Mouse (Mus musculus) thymus, adult 2 months (tissue): ENCODE measurements around the gene Adpgk.

Experiments
- CTCF ChIP-seq: fragments of 200-500 bp; IDR thresholded peaks from 2 replicates; pipeline ENCODE4 v1.5.1; 2012; ENCODE audit warnings: mild to moderate bottlenecking, control low read depth, low read length, moderate library complexity, borderline replicate concordance; ENCODE audit not compliant: control insufficient read depth, poor library complexity, insufficient read depth; ENCODE audit errors: extremely low read depth
- POLR2A ChIP-seq: fragments of 200-500 bp; IDR thresholded peaks from 2 replicates; pipeline ENCODE4 v1.6.1; 2012; ENCODE audit warnings: mild to moderate bottlenecking, low read length, control low read depth, moderate library complexity; ENCODE audit not compliant: control insufficient read depth, poor library complexity, insufficient read depth; ENCODE audit errors: extremely low read depth

DNA sequence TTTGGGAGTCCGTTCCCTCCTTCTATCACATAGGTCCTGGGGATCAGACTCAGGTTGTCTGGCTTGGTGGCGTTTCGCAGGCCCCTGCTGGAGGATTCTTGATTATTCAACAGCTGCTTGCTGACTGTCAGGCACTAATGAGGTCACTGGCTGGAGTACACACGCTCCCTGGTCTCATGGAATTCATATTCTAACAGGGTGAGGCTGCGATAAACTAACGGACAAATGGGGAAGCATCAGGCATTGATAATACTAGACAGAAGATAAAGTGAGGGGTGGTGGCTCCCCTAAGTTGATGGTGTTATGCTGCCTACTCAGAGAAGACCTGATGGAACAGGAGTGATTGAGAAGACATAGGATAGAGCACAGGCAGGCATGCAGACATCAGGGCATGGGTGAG is 5.7 kb upstream of the Adpgk start:
- TF ChIP-seq CTCF (no peak), POLR2A (no peak)
